Mouse (Mus musculus) hindbrain, embryonic 13.5 days (tissue): Measurements from ENCODE around the gene Gm15294. TPM values are rescaled to one million over a fixed set of nuclear protein-coding genes. Genes with fewer than 3 reads are reported as not detected.
A peak's percentile ranks its signal among the peaks of the same experiment; 100 is the strongest.

Experiments used
- ATAC-seq: fragments of 200-750 bp; cut with Nextera tagmentation; 2 replicates; pipeline ENCODE4 v1.8.0; 2017; ENCODE audit warnings: moderate TSS enrichment; ENCODE audit not compliant: low FRiP score
- H3K27ac ChIP-seq: fragments of 300-500 bp; sonication (generic); 2 replicates; pipeline ENCODE4 v1.5.1; 2015; ENCODE audit warnings: inconsistent platforms, mild to moderate bottlenecking, moderate library complexity
- H3K27me3 ChIP-seq: fragments of 300-500 bp; sonication (generic); 2 replicates; pipeline ENCODE4 v1.6.1; 2015; ENCODE audit warnings: mild to moderate bottlenecking, inconsistent platforms
- H3K36me3 ChIP-seq: fragments of 300-500 bp; sonication (generic); 2 replicates; pipeline ENCODE4 v1.6.1; 2015; ENCODE audit warnings: mild to moderate bottlenecking, inconsistent platforms
- H3K4me1 ChIP-seq: fragments of 300-500 bp; sonication (generic); replicated peaks from 2 replicates; pipeline ENCODE4 v1.6.1; 2015; ENCODE audit warnings: inconsistent platforms
- H3K4me2 ChIP-seq: fragments of 300-500 bp; sonication (generic); 2 replicates; pipeline ENCODE4 v1.6.1; 2015; ENCODE audit warnings: inconsistent platforms, mild to moderate bottlenecking, moderate library complexity
- H3K4me3 ChIP-seq: fragments of 300-500 bp; sonication (generic); 2 replicates; pipeline ENCODE4 v1.5.1; 2015; ENCODE audit warnings: mild to moderate bottlenecking, inconsistent platforms
- H3K9ac ChIP-seq: fragments of 300-500 bp; sonication (generic); 2 replicates; pipeline ENCODE4 v1.6.1; 2015; ENCODE audit warnings: mild to moderate bottlenecking, inconsistent platforms
- H3K9me3 ChIP-seq: fragments of 300-500 bp; sonication (generic); 2 replicates; pipeline ENCODE4 v1.6.1; 2016; ENCODE audit warnings: inconsistent platforms
- WGBS: fragments of 180-500 bp; shearing (Covaris S2); methylation state at CpG from one replicate; pipeline ENCODE4 v1.1.7; 2015; 5-methylcytosine and 5-hydroxymethylcytosine counted together
- polyA plus RNA-seq: library from polyadenylated mRNA; unstranded; fragments of >200 nt; fragmentation: Nextera tagmentation; extraction: Ambion mirVana; gene quantifications from 2 replicates; pipeline ENCODE4 v1.2.1, GENCODE M21; 2015

Gene Gm15294
- not detected in 2 replicates for polyA plus RNA-seq

GRCm38 (mm10) chrX:141875135-141875534 is at the start of gene Gm15294:
Gene Gm15294 (minus strand): TSS chrX:141875235.
- Histone ChIP-seq H3K4me1 (no peaks in the 10 kb centered on the region), H3K9me3 (no peaks in the 10 kb centered on the region), H3K27ac (no peak within 1 kb of the TSS), H3K4me2 (no peak within 1 kb of the TSS), H3K36me3 (no peaks in the 10 kb centered on the region), H3K27me3 (0 out of 2 replicates have a peak, but pooled peaks cover 6% of the 10 kb centered on the region), H3K4me3 (no peak within 1 kb of the TSS), H3K9ac (no peak within 1 kb of the TSS)
- no peak for ATAC-seq
- WGBS = 96% methylated on average over 4 of the region's 4 CpGs

GRCm38 (mm10) chrX:141884336-141885048 is 9.5 kb upstream of the Gm15294 start:
- H3K4me2 ChIP-seq = no peak overlapping the region
- no peaks in the 10 kb centered on the region for H3K4me1 ChIP-seq
- 0 out of 2 replicates have a peak, but pooled peaks cover 4% of the 10 kb centered on the region for H3K27me3 ChIP-seq
- ATAC-seq = no peak
- H3K4me3 ChIP-seq = no peak overlapping the region
- H3K27ac ChIP-seq = no peak overlapping the region; the same call in 1 of the 2 replicates
- no peaks in the 10 kb centered on the region for H3K36me3 ChIP-seq
- H3K9me3 ChIP-seq = no peaks in the 10 kb centered on the region
- 41% methylated on average over 4 of the region's 4 CpGs for WGBS
- H3K9ac ChIP-seq = no peak overlapping the region

GRCm38 (mm10) chrX:141874024-141874423 is 1.0 kb downstream of the Gm15294 start:
- Histone ChIP-seq H3K9me3 (no peaks in the 10 kb centered on the region), H3K4me1 (no peaks in the 10 kb centered on the region), H3K27ac (no peak overlapping the region), H3K9ac (no peak overlapping the region), H3K27me3 (0 out of 2 replicates have a peak, but pooled peaks cover 6% of the 10 kb centered on the region), H3K4me2 (no peak overlapping the region), H3K4me3 (no peak overlapping the region), H3K36me3 (no peaks in the 10 kb centered on the region)
- WGBS = 48% methylated on average over 11 of the region's 11 CpGs
- no peak for ATAC-seq

GRCm38 (mm10) chrX:141873597-141873996 is 1.4 kb downstream of the Gm15294 start:
- H3K27ac ChIP-seq = no peak overlapping the region
- no peak for ATAC-seq
- 48% methylated on average over 4 of the region's 4 CpGs for WGBS
- H3K4me1 ChIP-seq = no peaks in the 10 kb centered on the region
- H3K9me3 ChIP-seq = no peaks in the 10 kb centered on the region
- no peaks in the 10 kb centered on the region for H3K36me3 ChIP-seq
- 0 out of 2 replicates have a peak, but pooled peaks cover 6% of the 10 kb centered on the region for H3K27me3 ChIP-seq
- no peak overlapping the region for H3K4me2 ChIP-seq
- no peak overlapping the region for H3K9ac ChIP-seq
- no peak overlapping the region for H3K4me3 ChIP-seq

GRCm38 (mm10) chrX:141855684-141856396 is 19.2 kb downstream of the Gm15294 start:
- no peaks in the 10 kb centered on the region for H3K4me1 ChIP-seq
- 31% methylated on average over 6 of the region's 6 CpGs for WGBS
- H3K9ac ChIP-seq = no peak overlapping the region
- H3K4me2 ChIP-seq = no peak overlapping the region
- H3K36me3 ChIP-seq = no peaks in the 10 kb centered on the region
- peaks cover 16% of the 10 kb centered on the region; the same call in 1 of the 2 replicates for H3K27me3 ChIP-seq
- peak; percentile 72; the same call in 1 of the 2 replicates for ATAC-seq
- no peak overlapping the region; the same call in 1 of the 2 replicates for H3K27ac ChIP-seq
- no peak overlapping the region for H3K4me3 ChIP-seq
- no peaks in the 10 kb centered on the region for H3K9me3 ChIP-seq

Other genes with a start within 250 kb of the Gm15294 start
- 0.71 and 1.3 TPM in 2 replicates for gene Irs4, start 150.0 kb downstream of the Gm15294 start, polyA plus RNA-seq